Mouse (Mus musculus) ES-E14 (cell line): Measurements from ENCODE around the gene C1ql1. TPM values are rescaled to one million over a fixed set of nuclear protein-coding genes. Genes with fewer than 3 reads are reported as not detected.

Experiments used
- DNase-seq: peaks from one replicate; pipeline ENCODE4 v3.0.0-alpha.2; 2013; ENCODE audit warnings: low read depth, low spot score
- H3K27ac ChIP-seq: 2 replicates; pipeline ENCODE4 v1.5.1; 2012; ENCODE audit warnings: low read depth, mild to moderate bottlenecking, low read length, moderate library complexity, mixed read lengths; ENCODE audit not compliant: poor library complexity, insufficient read depth, severe bottlenecking
- H3K36me3 ChIP-seq: 2 replicates; pipeline ENCODE4 v1.6.1; 2012; ENCODE audit warnings: mild to moderate bottlenecking, low read length, moderate library complexity, mixed read lengths; ENCODE audit not compliant: control insufficient read depth, poor library complexity, insufficient read depth, severe bottlenecking
- H3K4me1 ChIP-seq, 2 experiments: fragments of 150-350 bp in 1 of 2; sonication (generic) in 1 of 2; 2 replicates each; pipeline ENCODE4 v1.6.1; 2012; ENCODE audit warnings: low read length in 2 of 2, mild to moderate bottlenecking in 1 of 2, mixed read lengths in 1 of 2; ENCODE audit not compliant: control insufficient read depth in 2 of 2, insufficient read depth in 2 of 2, poor library complexity in 1 of 2
- H3K4me3 ChIP-seq, 2 experiments: fragments of 150-350 bp in 1 of 2; sonication (generic) in 1 of 2; 2 replicates each; pipeline ENCODE4 v1.5.1; 2012; ENCODE audit warnings: low read length in 2 of 2, low read depth in 1 of 2, mild to moderate bottlenecking in 1 of 2, mixed read lengths in 1 of 2; ENCODE audit not compliant: insufficient read depth in 1 of 2, poor library complexity in 1 of 2, severe bottlenecking in 1 of 2
- H3K9ac ChIP-seq: 2 replicates; pipeline ENCODE4 v1.6.1; 2012; ENCODE audit warnings: low read depth, mild to moderate bottlenecking, low read length, mixed read lengths; ENCODE audit not compliant: poor library complexity, insufficient read depth, severe bottlenecking
- H3K9me3 ChIP-seq: fragments of 150-350 bp; sonication (generic); 2 replicates; pipeline ENCODE4 v1.6.1; 2012; ENCODE audit warnings: low read depth, mild to moderate bottlenecking, low read length; ENCODE audit not compliant: control insufficient read depth, insufficient read depth
- CHD2 ChIP-seq: IDR thresholded peaks from 2 replicates; pipeline ENCODE4 v1.6.1; 2014; ENCODE audit warnings: mild to moderate bottlenecking, low read depth, low read length, inconsistent platforms
- HCFC1 ChIP-seq: IDR thresholded peaks from 2 replicates; pipeline ENCODE4 v1.6.1; 2012; ENCODE audit warnings: low read length, inconsistent platforms, borderline replicate concordance; ENCODE audit not compliant: insufficient read depth
- MAFK ChIP-seq: IDR thresholded peaks from 2 replicates; pipeline ENCODE4 v1.6.1; 2014; ENCODE audit warnings: mild to moderate bottlenecking, low read depth, low read length, inconsistent platforms; ENCODE audit not compliant: insufficient read depth
- ZC3H11A ChIP-seq: IDR thresholded peaks from 2 replicates; pipeline ENCODE4 v1.6.1; 2012; ENCODE audit warnings: low read depth, mild to moderate bottlenecking, inconsistent platforms, low read length, borderline replicate concordance
- ZNF384 ChIP-seq: IDR thresholded peaks from 2 replicates; pipeline ENCODE4 v1.6.1; 2012; ENCODE audit warnings: low read depth, low read length, inconsistent platforms
- in situ Hi-C, 2 experiments: fragments of 600-800 bp; cut with MboI; formaldehyde crosslinking; loops; one replicate each; pipeline ENCODE4 v1.15.1; 2025; ENCODE audit warnings: low sequenced_read_pairs in 2 of 2, inconsistent platforms in 1 of 2; ENCODE audit not compliant: unreplicated experiment in 2 of 2
- total RNA-seq: library from RNA; depleted of rRNA; stranded (reverse); fragments of 300-350 nt; gene quantifications from 2 replicates; pipeline ENCODE4 v1.2.3, GENCODE M21; 2012; rRNA removed

Gene C1ql1
- total RNA-seq, 1 experiment = 3.3 TPM

GRCm38 (mm10) chr11:102890096-102890495 is 56.4 kb downstream of the C1ql1 start:
- H3K9ac ChIP-seq = no peak overlapping the region
- DNase-seq = no peak
- TF ChIP-seq CHD2 (no peak), HCFC1 (no peak), MAFK (no peak), ZNF384 (no peak), ZC3H11A (no peak)
- no peaks in the 10 kb centered on the region for H3K9me3 ChIP-seq
- no peak overlapping the region for H3K4me3 ChIP-seq
- H3K4me1 ChIP-seq = no peaks in the 10 kb centered on the region; a peak in 1 of 4 replicates
- no peaks in the 10 kb centered on the region for H3K36me3 ChIP-seq
- no peak overlapping the region for H3K27ac ChIP-seq
- in situ Hi-C loops = loop anchor here in 1 of 2 experiments (10.0 kb wide), 1 partner anchor 105 kb away; no protein-coding TSS in a partner anchor

Other genes starting within 250 kb of the C1ql1 start
- 40.5 and 53.7 TPM in 2 replicates for gene Ccdc43, start 248.9 kb downstream of the C1ql1 start, total RNA-seq
- gene Adam11, start 185.2 kb downstream of the C1ql1 start, total RNA-seq = 1.7 and 2.5 TPM in 2 replicates
- 74.8 and 77.1 TPM in 2 replicates for gene Gjc1, start 127.0 kb downstream of the C1ql1 start, total RNA-seq
- 1.0 TPM in 1 of 2 replicates, not detected in the other for gene Higd1b, start 110.8 kb downstream of the C1ql1 start, total RNA-seq
- 161 and 198 TPM in 2 replicates for gene Eftud2, start 65.7 kb downstream of the C1ql1 start, total RNA-seq
- gene Ccdc103, start 65.5 kb downstream of the C1ql1 start, total RNA-seq = 0.48 and 1.1 TPM in 2 replicates
- not detected in 2 replicates for gene Fam187a, start 61.5 kb downstream of the C1ql1 start, total RNA-seq
- gene Gfap, start 45.8 kb downstream of the C1ql1 start, total RNA-seq = 0.36 and 0.42 TPM in 2 replicates
- 38.4 and 51.0 TPM in 2 replicates for gene Kif18b, start 21.6 kb downstream of the C1ql1 start, total RNA-seq
- gene Nmt1, start 81.5 kb upstream of the C1ql1 start, total RNA-seq = 57.1 and 61.0 TPM in 2 replicates
- gene Dcakd, start 81.6 kb upstream of the C1ql1 start, total RNA-seq = 32.1 and 43.7 TPM in 2 replicates
- gene Plcd3, start 155.0 kb upstream of the C1ql1 start, total RNA-seq = 8.0 and 13.2 TPM in 2 replicates
- gene Acbd4, start 155.0 kb upstream of the C1ql1 start, total RNA-seq = 14.0 and 19.7 TPM in 2 replicates
- gene Hexim1, start 169.5 kb upstream of the C1ql1 start, total RNA-seq = 20.0 and 29.1 TPM in 2 replicates
- 8.5 and 9.7 TPM in 2 replicates for gene Hexim2, start 185.7 kb upstream of the C1ql1 start, total RNA-seq
- 0.94 and 1.9 TPM in 2 replicates for gene Fmnl1, start 224.4 kb upstream of the C1ql1 start, total RNA-seq